Mouse (Mus musculus): ENCODE results near the gene Rps15.

The Rps15 gene

DNA sequence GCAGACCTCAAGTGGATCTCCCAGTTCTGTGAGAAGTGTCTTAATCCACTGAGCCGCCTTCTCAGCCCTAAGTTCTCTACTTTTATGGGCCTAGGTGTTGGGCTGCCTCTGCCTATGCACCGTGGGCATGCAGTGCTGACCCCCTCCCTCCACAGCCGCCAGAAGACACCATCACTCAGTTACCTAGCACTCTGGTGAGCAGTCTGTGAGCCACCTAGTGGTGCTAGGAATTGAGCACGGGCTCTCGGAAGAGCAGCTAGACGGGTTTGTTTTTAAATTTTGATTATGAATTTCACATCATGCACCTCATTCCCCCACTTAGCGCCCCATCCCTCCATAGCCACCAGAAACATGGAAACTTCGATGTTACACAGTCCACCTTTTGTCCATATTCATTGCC, 3.6 kb upstream of the Rps15 start:
- no peak for DNase-seq (ENCODE audit: low spot score in 2 of 2)

- no peak for DNase-seq (ENCODE audit: low spot score in 2 of 2)
Measured at GRCm38 (mm10) chr10:80293325-80293724, 1.1 kb downstream of the Rps15 start.

DNA sequence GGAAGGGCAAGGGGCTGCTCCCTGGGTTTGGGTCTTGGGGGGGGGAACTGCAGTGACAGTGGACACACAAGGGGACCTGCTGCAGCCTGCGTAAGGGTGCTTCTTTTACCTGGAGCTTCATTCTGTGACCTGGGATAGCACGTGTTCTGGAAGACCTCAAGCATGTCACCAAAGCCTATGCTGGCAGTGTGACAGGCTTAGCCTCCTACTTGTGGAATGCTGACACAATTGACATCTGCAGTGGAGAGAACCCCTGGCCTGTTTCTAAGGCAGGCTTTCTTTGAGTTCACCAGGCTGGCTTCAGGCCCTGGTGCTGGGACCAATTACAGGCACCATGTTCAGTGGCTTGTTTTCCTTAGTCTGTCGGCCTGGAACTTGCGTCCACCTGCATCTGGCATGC, 2.1 kb downstream of the Rps15 start:
- DNase-seq (ENCODE audit: low spot score in 2 of 2), result no peak

DNA sequence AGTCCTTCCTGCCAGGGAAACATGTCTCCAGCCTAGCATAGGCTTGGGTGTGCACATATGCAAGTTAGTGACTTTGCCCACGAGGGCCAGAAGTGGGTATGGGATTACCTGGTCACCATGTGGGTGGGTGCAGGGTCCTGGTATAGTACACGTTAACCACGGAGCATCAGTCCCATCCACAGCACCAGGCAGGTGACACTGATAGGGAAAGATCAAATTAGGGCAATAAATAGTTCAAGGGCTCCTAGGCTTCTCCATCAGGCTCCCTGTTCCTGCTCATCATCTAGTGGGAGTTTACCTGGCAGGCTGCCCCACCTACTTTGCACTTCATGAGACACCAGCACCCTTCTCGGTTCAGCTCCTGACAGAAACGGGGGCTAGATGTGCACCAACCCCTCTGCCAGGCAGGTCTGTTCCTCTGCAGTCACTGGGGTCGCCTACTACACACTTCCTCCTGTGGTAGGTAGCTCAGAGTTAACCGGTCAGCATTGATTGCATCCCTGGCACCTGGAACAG, 2.6 kb downstream of the Rps15 start:
- no peak for DNase-seq (ENCODE audit: low spot score in 2 of 2)

- peak; percentile 65 to 70 for DNase-seq (ENCODE audit: low spot score in 2 of 2)
Measured at GRCm38 (mm10) chr10:80295618-80296425, 3.6 kb downstream of the Rps15 start, which contains the start of gene Apc2. Apc2 (plus strand) TSS chr10:80295977.

DNA sequence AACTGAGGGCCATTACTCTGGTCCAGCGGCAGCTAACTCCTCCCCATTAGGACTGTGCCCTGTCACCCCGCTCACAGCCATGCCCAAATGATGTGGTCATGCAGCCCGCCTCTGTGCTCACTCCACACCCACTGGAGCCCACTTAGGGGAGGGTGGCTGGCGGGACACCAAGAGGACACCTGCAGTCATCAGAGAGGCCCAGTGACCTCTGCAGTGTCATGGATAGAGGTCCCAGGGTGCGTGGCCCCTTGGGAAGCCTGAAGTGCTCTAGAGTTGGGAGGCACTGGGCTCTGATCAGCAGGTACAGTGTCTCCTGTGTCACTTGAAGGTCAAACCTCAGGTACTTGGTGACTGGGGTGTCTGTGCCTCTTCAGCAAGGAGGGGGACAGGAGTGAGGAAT, 4.6 kb downstream of the Rps15 start:
- no peak for DNase-seq (ENCODE audit: low spot score in 2 of 2)

GRCm38 (mm10) chr10:80297526-80298133, 5.4 kb downstream of the Rps15 start:
- no peak for DNase-seq (ENCODE audit: low spot score in 2 of 2)

- peak; percentile 78 to 85 for DNase-seq (ENCODE audit: low spot score in 2 of 2)
Measured at GRCm38 (mm10) chr10:80298571-80299281, 6.5 kb downstream of the Rps15 start.

DNA sequence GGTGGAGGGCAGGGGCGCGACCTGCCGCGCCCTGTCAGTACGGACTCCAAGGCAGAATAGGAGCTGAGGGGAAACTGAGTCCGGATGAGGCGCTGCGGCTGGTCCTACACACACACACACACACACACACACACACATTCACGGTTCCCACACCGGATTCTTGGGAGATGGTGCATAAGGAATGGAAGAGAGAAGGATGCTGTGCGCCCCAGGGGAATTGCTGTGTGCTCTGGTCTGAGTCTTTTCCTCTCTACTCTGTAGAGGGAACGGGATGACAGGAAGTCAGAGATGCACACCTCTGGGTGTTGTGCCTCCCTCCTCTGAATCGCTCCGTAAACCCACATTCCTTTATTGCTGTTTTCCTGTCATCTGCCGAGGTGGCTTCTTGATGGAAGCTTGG, 7.0 kb downstream of the Rps15 start:
- no peak for DNase-seq (ENCODE audit: low spot score in 2 of 2)

- no peak for DNase-seq (ENCODE audit: low spot score in 2 of 2)
Measured at GRCm38 (mm10) chr10:80299824-80300223, 7.6 kb downstream of the Rps15 start.

GRCm38 (mm10) chr10:80300672-80301181, 8.5 kb downstream of the Rps15 start:
- DNase-seq (ENCODE audit: low spot score in 2 of 2), result no peak

- DNase-seq (ENCODE audit: low spot score in 2 of 2), result no peak
Measured at GRCm38 (mm10) chr10:80301256-80302081, 9.2 kb downstream of the Rps15 start.

DNA sequence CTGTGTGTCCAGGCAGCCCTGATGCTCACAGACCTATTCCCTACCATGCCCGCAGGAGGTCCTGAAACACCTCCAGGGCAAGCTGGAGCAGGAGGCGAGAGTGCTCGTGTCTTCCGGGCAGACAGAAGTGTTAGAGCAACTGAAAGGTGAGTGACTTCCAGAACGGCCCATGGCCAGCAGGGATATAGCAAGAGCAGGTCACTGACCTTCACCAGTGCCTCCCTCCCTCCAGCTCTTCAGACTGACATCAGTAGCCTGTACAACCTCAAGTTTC, 9.8 kb downstream of the Rps15 start:
- DNase-seq (ENCODE audit: low spot score in 2 of 2), result no peak

GRCm38 (mm10) chr10:80302471-80302881, 10.2 kb downstream of the Rps15 start:
- DNase-seq (ENCODE audit: low spot score in 2 of 2), result no peak

- DNase-seq (ENCODE audit: low spot score in 2 of 2), result no peak
Measured at GRCm38 (mm10) chr10:80304458-80304857, 12.2 kb downstream of the Rps15 start.

DNA sequence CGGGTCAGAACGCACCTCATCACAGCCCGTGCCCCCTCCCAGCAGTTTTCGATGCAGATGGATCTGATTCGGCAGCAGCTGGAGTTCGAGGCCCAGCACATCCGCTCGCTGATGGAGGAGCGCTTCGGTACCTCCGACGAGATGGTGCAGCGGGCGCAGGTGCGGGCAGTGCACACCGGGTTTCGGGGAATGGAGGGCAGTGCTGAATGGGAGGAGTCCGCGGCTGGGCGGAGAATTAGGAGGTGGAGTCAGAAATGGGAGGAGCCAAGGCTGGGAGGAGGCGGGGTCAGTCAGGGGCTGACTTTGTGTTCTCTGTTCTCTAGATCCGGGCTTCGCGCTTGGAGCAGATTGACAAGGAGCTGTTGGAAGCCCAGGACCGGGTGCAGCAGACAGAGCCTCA, 12.6 kb downstream of the Rps15 start:
- DNase-seq (ENCODE audit: low spot score in 2 of 2), result no peak

DNA sequence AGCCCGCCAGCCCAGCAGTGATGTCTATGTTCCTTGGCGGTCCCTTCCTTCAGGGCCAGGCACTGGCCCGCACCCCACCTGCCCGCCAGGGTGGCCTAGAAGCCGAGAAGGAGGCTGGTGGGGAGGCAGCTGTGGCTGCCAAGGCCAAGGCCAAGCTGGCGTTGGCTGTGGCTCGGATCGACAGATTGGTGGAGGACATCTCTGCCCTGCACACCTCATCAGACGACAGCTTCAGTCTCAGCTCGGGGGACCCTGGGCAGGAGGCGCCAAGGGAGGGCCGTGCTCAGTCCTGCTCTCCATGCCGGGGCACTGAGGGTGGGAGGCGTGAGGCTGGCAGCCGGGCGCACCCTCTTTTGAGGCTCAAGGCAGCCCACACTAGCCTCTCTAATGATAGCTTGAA, 19.3 kb downstream of the Rps15 start:
- DNase-seq (ENCODE audit: low spot score in 2 of 2), result no peak

GRCm38 (mm10) chr10:80312586-80313504, 20.6 kb downstream of the Rps15 start:
- no peak for DNase-seq (ENCODE audit: low spot score in 2 of 2)

DNA sequence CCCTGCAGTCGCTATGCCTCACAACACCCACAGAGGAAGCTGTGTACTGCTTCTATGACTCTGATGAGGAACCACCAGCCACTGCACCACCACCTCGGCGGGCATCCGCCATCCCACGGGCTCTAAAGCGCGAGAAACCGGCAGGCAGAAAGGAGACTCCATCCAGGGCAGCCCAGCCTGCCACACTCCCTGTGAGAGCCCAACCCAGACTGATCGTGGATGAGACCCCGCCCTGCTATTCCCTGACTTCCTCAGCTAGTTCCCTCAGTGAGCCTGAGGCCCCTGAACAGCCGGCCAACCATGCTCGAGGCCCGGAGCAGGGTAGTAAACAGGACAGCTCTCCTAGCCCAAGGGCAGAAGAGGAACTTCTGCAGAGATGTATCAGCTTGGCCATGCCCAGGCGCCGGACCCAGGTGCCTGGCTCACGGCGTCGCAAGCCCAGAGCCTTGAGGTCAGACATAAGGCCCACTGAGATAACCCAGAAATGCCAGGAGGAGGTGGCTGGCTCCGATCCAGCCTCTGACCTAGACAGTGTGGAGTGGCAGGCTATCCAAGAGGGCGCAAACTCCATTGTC, 21.5 kb downstream of the Rps15 start:
- no peak for DNase-seq (ENCODE audit: low spot score in 2 of 2)

DNA sequence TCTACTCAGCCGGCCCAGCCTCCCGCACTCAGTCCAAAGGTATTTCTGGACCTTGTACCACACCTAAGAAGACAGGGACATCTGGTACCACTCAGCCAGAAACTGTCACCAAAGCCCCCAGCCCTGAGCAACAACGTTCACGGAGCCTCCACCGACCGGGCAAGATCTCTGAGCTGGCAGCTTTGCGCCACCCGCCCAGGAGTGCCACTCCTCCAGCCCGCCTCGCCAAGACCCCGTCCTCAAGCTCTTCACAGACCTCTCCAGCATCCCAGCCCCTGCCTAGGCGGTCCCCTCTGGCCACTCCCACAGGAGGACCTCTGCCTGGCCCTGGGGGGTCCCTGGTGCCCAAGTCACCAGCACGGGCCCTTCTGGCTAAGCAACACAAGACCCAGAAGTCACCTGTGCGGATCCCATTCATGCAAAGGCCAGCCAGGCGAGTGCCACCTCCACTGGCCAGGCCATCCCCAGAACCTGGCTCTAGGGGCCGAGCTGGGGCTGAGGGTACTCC, 22.3 kb downstream of the Rps15 start:
- no peak for DNase-seq (ENCODE audit: low spot score in 2 of 2)
